Mouse (Mus musculus) spleen, embryonic (tissue): ENCODE data around the gene Vamp1.

Experiments used
- CTCF ChIA-PET: fragments of 350-600 bp; sonication (Branson Sonifier 250); formaldehyde crosslinking; loops from one replicate; lab custom pipeline; 2022; lab: Charles Lee

The Vamp1 gene

DNA sequence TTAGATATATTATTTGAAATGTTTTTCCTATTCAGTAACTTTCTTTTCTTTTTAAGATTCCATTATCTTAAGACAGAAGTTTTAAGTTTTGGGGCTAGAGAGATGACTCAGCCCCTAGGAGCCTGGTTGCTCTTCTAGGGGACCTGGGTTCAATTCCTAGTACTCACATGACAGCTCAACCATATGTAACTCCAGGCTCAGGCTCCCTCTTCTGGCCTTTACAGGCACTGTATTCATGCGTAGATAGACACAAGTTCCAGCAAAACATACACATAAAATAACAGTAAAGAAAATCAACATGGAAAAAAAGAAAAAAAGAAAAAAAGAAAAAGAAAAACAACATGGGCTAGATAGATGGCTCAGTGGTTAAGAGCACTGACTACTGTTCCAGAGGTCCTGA, 4.9 kb upstream of the Vamp1 start:
- CTCF ChIA-PET: no interaction called here

DNA sequence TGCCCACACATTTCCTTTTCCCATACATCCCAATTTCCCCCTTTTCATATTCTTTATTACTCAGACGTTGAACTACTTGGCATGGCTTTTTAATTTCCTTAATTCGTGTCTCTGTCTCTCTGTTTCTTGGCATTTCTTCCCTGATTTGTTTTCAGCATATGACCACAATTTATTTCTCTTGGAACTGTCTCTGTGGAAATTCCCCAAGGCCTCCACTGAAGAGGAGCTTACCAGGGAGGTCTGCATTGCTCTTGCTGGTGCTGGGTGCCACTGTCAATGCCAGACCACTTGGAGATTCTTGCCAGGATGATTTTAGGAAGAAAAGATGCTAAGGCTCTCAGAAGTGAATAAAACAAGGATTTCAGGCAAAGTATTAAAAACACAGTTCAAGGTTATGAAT, 2.7 kb upstream of the Vamp1 start:
- CTCF ChIA-PET: interaction anchor here (0.6 to 0.7 kb wide), 2 partner anchors 39 to 60 kb away, joined by 3 read pairs; no protein-coding TSS in a partner anchor

DNA sequence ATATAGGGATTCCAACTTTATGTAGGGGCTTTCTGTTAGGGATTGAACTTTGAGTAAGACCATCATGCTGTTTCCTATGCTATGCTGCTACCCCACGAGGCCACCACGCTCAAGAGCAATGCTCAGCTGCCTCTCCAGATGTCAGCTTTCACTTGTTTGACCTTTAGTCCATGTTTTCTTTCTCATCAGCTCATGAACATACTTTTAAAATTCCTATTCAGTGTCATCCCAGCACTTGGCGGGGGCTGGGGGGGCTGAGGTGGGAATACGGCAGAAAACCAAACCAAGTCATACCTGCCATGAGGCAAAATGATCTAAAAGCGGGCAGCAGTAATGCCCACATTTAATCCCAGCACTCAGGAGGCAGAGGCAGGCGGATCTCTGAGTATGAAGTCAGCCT, 2.2 kb upstream of the Vamp1 start:
- CTCF ChIA-PET: interaction anchor here (0.7 kb wide), 1 partner anchor 59 kb away, joined by 3 read pairs; no protein-coding TSS in a partner anchor

DNA sequence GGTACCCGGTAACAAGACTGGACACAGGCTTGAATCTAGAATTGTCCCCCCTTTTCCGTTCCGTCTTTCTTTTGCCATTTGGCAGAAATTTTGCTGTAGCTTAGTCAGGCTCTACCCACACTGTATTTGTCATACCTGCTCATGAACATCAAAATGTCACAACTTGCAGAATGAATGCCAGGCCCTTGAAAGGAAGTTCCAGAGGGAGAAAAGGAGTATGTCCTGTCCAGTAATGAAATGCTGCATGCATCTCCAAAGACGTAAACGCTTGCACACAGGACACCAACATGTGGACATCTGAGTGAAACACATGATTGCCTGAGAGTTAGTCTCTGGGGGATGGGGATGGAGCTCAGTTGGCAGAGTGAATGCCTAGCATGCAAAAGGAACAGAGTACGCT, 1.6 kb upstream of the Vamp1 start:
- CTCF ChIA-PET: interaction anchor here (0.6 kb wide), 1 partner anchor 32 kb away, joined by 5 read pairs; no protein-coding TSS in a partner anchor

DNA sequence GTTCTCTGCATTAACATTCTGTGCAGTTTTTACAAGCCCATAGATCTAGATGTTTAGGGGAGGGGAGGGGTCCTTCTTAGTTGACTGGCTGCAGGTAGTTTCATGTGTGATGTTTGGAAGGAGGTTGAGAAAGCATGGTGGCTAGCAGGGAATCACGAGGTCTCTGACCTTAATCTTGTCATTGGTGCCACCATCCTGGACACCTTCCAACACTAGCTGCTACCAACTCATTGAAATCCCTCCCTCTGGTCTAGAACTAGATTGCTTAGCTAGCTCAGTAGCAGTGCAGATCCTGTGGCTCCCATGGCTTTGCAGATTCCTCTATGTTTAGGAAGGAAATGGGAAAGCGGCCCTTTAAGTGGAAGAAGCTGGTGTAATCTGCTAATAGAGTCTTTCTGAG, 1.5 kb downstream of the Vamp1 start:
- CTCF ChIA-PET: interaction anchor here (0.9 kb wide), 1 partner anchor 54 kb away, joined by 3 read pairs; no protein-coding TSS in a partner anchor

DNA sequence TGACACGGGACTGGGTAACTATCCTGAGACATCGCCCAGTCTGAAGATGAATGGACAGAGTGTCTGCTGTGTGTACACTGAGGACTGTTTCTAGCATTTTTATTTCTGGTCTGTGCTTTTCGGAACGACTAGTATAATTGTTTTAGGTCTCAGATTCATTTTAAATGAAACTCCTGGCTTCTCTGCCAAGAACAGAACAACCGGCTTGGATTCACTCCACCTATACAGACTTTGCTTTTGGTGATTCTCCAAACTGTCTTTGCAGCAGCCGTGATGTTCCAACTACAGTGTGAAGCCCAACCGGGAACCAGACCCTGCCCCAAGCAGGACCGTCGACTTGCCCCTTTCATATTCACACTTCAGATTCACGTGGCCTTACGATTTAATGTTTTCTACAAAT, 2.5 kb downstream of the Vamp1 start:
- CTCF ChIA-PET: no interaction called here

DNA sequence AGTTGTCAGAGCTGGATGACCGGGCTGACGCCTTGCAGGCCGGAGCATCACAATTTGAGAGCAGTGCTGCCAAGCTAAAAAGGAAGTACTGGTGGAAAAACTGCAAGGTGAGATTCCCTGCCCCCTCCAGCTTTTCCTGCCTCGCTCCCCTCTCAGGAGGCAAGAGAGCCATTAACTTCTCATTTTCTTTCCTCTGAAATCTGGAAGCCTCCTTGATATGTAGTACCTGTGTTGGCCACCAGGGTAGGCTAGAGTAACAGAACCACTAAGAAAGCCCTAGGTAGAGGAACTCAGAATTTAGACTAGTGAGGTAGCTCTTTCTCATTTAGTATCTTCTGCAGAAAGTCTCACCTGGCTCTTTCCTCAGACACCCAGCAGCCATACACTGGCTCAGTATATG, 3.6 kb downstream of the Vamp1 start:
- CTCF ChIA-PET: interaction anchor here (2.0 kb wide), 1 partner anchor 52 kb away, joined by 13 read pairs; no protein-coding TSS in a partner anchor

DNA sequence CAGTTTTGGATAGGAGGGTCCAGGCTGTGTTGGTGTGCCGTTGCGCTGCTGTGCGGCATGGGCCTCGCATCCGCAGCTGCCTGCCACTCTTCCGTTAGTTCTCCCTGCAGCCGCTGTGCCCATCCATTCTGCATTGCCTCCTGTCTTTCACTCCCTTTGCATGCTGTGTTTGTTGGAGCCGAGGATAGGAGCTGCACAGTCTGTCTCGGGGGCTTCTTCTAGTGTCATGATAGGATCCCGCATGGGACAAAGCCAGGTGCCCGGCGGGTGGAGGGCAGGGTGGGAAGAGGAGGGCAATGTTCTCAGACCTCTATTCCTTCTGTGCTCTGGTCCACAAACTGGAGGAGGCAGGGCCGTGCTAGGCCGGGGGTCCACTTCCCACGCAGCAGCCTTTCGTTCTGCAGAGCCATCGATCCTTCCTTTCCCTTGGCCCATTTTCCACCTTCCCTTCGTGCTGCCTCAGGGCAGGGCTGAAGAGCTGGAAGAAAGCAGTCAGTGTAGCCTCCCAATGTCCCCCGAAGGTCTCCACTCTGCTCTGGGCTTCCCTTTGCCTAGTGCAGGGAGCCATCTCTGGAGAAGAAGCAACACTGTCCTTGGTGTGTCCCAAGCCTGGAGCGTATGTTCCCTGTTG, 5.9 kb downstream of the Vamp1 start:
- CTCF ChIA-PET: interaction anchor here (0.6 to 2.5 kb wide), 4 partner anchors 45 to 54 kb away, joined by 3 to 13 read pairs (median 5); no protein-coding TSS in a partner anchor

DNA sequence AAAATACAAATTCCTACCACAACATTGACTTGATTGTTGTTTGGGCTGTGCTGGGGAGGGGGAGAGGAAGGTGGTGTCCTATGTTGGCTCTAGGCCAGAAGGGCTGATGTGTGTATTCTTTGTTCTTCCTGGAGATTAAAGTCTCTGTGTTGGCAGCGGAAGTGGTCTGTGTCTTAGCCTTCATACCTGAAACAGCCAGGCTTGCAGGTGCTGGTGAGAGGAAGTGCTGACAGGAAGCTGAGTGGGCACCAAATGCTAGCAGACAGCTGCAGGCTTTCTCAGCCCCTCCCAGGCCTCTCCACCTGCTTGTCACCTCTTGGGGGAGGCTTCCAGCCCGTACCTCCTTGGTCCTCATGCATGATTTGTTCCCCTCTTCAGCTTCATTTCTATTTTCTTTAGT, 6.8 kb downstream of the Vamp1 start:
- CTCF ChIA-PET: interaction anchor here (0.5 to 0.7 kb wide), 3 partner anchors 18 to 50 kb away, joined by 3 to 4 read pairs (median 4); no protein-coding TSS in a partner anchor

DNA sequence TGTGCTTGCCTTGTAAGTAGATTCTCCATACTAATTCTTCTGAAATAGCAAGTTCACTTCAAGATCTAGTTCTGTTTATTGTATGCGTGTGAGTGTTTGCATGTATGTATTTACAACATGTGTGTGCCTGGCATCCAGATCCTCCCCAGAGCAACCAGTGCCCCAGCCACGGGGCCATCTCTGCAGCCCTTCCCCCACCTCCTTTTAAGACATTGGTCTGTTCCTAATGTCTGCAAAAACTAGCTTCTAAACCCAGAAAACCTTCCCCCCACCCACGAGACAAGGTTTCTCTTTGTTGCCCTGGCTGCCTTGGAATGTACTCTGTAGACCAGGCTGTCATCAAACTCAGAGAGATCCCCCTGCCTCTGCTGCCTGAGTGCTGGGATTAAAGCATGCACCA, 7.2 kb downstream of the Vamp1 start:
- CTCF ChIA-PET: interaction anchor here (0.6 kb wide), 1 partner anchor 18 kb away, joined by 4 read pairs; no protein-coding TSS in a partner anchor

DNA sequence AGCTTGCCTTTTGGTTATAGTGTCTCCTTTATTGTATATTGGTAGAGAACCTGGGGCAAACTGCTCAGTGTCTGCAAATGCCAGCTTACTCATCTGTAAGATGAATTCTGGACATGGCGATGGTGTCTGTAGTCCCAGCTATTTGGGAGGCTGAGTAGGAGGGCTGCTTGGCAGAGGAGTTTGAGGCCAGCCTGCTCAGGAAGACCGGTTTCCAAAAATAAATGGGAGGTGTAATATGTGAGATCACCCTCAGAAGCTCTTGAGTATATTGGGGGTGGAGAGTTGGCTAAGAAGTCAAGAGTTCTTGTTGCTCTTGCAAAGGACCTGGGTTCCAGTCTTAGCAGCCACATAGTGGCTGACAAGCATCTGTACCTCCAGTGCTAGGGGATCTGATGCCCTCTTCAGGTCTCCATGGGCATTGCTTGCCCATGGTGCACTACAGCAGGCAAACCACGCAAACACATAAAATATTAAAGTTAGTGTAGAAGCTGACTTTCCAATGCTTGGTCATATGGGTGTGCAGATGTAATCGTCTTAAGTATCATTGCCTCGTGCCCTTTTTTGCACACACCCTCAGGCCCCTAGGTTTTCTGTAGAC, 10.3 kb downstream of the Vamp1 start:
- CTCF ChIA-PET: interaction anchor here (1.1 kb wide), 1 partner anchor 64 kb away, joined by 4 read pairs; no protein-coding TSS in a partner anchor

DNA sequence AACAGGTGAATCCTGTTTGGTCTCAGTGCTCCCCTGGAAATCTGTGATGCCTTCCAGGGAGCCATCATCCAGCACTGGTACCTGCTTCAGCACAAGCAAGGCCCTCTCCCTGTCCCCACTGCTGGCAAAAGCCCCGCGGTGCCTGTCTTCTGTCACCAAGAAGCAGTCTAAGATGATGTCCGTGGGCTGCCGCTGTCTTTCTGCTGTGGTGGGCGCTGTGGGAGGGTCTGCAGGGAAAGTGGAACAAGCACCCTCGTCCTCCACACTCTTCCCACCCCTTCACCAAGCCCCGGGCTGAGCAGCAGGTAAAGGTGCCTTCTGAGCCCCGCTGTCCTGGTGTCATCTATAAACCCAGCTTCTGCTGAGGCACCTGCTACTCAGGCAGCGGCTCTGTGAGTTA, 15.2 kb downstream of the Vamp1 start:
- CTCF ChIA-PET: interaction anchor here (0.7 to 0.8 kb wide), 2 partner anchors 45 to 119 kb away, joined by 6 to 8 read pairs; no protein-coding TSS in a partner anchor

DNA sequence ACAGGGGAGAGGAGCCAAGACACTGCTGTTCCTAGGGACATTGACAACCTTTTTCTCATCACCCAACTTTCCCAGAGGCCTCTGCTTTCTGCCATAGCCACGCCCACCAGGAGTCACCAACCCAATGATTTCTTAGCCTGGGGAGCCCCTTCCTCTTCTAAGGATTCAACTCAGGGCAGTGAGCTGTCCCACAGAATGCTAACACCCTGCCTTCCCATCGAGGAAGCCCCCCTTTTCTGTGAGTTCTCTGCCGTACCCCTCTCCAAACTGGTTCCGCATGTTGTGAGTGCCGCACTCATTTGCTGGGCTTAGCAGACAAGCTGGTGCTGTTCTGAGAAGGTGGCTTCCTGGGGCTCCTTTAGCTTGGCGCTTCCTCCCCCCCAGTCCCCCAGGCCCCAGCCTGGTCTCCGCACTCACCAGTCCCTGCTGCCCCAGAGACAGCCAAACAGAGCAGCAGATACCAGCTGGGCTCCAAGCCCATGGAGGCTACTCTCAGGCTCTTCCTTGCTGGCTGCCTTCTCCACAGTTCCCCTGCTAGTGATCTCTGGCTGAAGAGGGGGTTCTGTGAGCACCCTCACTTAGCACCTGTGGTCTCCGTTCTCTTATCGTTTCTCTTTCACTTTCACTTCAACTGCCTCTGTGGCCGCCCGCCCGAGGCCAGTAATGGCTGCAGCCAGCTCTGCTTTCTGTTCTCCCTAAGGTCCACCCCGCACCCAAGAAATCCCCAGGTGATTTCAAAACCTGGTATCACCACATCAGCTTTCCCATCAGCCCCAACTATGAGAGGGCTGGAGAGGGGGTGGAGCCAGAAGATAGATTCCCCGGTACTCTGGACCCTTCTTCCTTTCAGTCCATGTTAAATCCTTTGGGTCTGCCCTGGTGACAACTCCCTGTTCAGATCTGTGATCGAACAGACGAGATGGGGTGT, 16.0 kb downstream of the Vamp1 start, which contains the start of gene Tapbpl:
TSS of gene Tapbpl (minus strand) at position 744 of the 928 bp plus-strand sequence.
- CTCF ChIA-PET: interaction anchor here (0.7 to 0.8 kb wide), 2 partner anchors 44 to 118 kb away, joined by 6 to 8 read pairs; no protein-coding TSS in a partner anchor

DNA sequence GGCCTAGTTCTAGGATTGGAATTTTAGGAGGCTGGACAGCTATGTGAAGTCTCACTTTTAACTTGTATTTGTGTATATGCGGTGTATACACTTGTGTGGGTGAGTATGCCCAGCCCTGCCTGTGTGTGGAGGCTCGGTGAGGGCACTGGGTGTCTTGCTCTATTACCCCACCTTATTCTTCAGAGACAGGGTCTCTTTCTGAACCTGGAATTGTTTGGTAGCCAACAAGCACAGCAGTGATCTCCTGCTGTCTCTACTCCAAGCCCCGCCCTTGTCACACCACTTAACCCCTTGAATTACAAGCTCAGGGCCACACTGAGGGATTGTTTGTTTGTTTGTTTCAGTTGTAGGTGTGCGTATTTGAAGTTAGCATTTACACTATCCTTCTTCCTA, 16.7 kb downstream of the Vamp1 start:
- CTCF ChIA-PET: interaction anchor here (0.6 kb wide), 1 partner anchor 66 kb away, joined by 3 read pairs; no protein-coding TSS in a partner anchor

DNA sequence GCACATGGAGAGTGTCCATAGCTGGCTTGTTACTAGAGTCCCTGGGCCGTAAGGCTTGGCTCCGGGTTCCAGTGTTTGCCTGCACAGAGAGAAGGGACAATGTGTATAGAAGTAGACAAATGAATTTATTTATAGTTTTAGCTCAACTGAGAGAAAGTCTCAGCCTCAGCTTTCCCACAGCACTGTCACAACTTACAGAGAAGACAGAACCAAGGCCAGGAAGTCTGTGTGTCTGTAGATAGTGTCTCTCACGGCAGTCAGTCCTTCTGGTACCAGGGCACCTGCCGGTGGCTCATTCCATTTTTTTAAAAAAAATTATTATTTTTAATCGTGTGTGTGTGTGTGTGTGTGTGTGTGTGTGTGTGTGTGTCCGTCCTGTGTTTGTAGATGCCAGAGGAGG, 17.2 kb downstream of the Vamp1 start:
- CTCF ChIA-PET: interaction anchor here (0.6 kb wide), 1 partner anchor 65 kb away, joined by 3 read pairs; no protein-coding TSS in a partner anchor

DNA sequence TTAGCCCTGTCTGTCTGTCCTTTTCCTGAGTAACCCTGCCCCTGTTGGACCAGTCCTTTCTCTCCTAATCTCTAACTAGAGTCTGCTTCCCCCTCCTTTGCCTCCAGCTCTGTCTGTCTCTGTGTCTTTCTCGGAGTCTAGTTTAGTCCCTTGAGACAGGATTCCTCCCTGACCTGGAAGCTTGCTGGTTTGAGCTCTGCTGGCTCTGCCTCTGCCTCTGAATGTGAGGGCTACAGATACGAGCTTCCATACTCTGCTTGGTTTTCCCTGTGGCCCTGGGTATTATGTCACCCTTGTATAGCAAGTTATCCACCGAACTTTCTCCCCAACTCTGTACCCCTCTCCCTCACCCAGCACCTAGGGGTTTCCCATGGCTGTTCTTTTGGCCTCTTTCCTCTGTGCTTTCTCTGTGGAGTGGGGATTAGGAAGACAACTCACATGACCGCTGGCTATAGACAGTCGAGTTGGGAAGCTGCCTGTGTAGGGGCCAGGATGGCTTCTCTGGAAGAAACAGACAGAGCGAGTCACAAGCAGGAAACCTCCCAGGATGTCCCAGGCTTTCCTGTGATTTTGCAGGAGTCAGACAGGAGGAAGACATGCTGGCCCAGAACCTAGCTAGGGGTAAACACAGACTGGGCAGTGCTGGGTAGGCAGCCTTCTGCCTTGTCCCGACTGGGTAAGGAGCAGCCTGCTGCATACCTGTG, 18.6 kb downstream of the Vamp1 start:
- CTCF ChIA-PET: no interaction called here

DNA sequence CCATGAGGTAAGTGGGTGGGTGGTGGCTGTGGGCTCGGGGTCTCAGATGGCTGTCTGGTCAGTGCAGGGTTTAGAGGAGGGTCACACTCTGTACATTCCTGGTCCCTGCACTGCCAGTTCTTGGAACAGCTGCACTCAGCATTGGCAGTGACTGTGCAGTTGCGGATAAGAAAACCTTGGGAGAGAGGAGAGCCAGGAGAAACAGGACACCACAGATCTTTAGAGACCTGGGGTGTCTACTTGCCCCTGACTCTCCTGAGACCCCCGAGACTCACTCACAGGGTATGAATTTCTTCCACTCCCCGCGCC, 19.1 kb downstream of the Vamp1 start:
- CTCF ChIA-PET: no interaction called here

DNA sequence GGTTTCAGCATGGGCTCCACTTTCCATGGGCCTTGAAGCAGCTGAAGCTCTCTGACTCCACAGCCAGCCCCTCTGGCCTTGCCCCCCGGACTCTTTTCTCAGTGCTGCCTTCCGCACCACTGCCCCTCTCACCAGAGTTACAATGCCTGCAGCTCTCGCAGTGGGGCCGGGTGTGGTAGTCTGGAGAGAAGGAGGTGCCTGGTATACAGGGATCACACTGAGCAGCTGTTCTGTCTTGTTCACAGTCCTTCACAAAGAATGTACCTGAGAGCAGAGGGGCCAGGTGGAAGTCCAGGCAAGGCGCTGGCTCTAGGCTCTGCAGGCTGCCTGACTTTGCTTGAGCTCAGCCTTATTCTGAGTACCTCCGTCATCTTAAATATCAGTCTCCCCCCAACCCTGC, 21.0 kb downstream of the Vamp1 start:
- CTCF ChIA-PET: interaction anchor here (0.6 kb wide), 1 partner anchor 100 kb away, joined by 3 read pairs; no protein-coding TSS in a partner anchor

DNA sequence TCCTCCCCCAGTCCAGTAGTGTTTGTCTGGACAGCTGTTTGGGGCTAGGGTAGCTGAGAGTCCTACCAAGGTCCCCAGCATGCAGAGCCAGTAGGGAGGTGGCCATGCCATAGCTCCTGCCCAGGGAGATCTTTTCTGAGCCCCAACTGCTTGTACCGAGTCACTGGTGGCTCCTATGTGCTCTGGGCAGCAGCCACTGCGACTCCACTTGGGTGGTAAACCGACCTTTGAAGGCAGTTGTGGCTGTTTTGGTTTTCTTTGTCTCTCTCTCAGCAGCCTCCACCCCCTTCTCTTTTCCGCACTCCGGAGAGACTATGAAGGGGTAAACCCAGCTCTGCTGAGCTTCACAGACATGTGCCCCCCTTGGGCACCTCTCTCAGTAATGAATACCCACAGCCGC, 21.4 kb downstream of the Vamp1 start, which contains the start of gene Cd27:
TSS of gene Cd27 (minus strand) at position 229 of the 400 bp plus-strand sequence.
- CTCF ChIA-PET: interaction anchor here (0.6 kb wide), 1 partner anchor 100 kb away, joined by 3 read pairs; no protein-coding TSS in a partner anchor

DNA sequence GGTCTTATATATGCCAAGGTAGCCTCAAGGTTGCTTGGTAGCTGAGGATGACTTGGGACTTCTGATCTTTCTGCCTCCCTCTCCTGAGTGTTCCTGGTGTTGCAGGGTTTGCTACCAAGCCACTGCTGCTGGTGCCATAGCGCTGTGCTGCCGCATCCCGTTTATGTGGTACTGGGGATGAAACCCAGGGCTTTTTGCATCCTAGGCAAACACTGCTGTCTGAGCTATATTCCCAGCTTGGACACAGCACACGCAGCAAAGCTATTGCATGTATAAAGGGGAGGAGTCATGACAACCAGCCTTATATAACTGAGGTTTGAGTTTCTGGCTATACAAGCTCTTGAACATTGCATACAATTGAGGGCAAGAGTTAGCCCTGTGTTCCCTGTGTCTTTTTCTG, 22.1 kb downstream of the Vamp1 start:
- CTCF ChIA-PET: interaction anchor here (0.7 kb wide), 2 partner anchors 14 to 66 kb away, joined by 6 to 9 read pairs; no protein-coding TSS in a partner anchor
